Mouse (Mus musculus) heart, adult 11 months (tissue): ENCODE results near the gene Tbx18.

Experiments
- DNase-seq: peaks from one replicate; pipeline ENCODE4 v3.0.0; 2022

Gene Tbx18

GRCm38 (mm10) chr9:87730961-87731535 lies at the start of gene Tbx18:
TSS of gene Tbx18 (minus strand) at chr9:87731260.
- peak; percentile 99 for DNase-seq

- no peak for DNase-seq
Observed at GRCm38 (mm10) chr9:87773951-87774350, 42.9 kb upstream of the Tbx18 start.

GRCm38 (mm10) chr9:87755621-87756020 lies 24.6 kb upstream of the Tbx18 start:
- no peak for DNase-seq

DNA sequence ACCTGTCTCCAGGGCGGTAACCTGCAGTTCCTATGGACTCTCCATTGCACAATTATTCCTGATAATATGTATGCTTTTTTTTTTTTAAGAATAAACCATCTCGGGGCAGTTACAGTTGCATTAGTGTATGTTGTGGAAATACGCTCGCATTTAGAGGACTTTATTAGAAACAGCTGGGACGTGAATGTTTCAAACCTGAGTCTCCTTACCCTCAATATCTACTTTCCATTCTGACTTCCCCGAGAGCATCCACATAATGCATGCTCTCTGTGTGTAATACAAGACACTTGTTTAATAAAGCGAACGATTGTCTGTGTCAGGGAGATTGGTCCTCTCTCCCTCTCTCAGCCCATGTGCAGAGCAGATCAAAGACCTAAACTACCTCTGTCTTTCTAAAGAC lies 10.5 kb upstream of the Tbx18 start:
- DNase-seq, result peak; percentile 51

DNA sequence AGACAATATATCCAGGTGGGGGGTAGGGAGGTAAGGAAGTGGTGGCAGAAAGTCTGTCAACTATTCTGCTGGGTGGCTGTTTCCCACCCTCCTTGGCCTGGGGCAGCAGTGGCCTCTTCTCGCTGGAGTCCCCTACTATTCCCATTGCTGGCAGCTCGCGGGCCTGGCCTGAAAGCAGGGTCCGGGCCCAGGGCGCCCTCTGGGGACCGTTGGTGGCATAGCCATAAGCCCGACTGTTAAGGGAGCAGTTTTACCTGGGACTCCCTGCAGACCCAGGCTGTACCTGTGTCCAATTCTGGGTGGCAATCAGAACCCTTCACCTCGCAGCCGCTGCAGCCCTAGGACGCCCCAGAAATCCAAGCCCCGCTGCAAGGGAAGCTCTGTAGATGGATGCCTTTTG lies 9.6 kb upstream of the Tbx18 start:
- peak; percentile 95 for DNase-seq

- peak; percentile 86 for DNase-seq
Observed at GRCm38 (mm10) chr9:87740241-87740645, 9.2 kb upstream of the Tbx18 start.

GRCm38 (mm10) chr9:87739543-87740161 lies 8.6 kb upstream of the Tbx18 start:
- DNase-seq, result peak; percentile 92

DNA sequence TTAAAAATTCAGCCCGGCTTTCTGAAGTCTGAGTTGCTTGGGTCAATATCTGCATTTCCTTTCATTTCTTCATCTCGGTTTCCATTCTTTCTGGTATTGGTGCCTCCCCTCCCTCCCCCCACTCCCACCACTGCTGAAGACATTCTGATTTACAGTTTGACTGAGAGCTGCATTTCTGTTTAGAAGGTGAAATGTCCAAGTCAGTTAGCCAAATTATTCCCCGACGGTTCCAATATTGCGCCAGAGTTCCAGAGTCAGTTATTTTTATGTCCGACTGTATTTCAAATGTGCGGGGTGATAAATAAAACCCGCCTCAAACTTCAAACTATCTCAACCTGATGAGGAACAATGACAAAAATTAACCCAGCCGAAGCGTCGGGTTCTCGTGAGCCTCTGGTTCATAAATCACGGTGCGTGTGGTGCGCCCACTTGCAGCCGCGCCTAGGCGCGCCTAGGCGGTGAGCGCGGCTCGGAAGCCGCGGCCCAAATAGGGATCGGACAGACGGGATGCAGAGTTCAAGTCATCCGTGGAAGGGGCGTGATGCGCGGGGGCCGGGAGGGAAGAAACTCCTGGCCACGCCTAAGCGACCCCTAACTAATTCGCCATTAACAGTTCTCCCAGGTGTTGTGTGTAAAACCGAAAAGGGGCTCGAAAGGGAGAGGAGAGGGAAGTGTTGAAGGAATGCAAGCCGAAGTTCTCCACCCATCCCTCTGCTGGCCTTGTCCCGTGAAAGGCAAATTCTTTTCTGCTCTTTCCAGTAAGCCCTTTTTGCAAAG lies 7.9 kb upstream of the Tbx18 start:
- peak; percentile 89 for DNase-seq

DNA sequence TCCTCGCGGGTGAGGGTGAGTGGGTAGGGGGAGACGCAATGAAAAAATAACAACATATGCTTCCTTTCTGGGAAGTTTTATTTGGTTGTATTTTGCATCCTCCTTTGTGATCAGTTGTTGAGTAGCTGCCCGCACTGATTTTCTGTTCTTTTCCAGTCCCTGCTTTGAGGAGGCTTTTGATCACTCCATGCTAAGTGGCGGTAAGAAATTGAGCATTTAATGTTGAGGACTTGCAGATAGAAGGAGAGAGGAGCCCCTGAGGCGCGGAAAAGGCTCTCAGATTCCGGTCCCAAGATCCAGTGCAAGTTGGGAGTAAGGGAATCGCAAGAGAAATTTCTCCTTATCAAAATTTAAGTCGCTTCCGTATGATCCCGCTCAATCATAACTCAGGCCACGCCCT lies 7.1 kb upstream of the Tbx18 start:
- DNase-seq, result peak; percentile 78

DNA sequence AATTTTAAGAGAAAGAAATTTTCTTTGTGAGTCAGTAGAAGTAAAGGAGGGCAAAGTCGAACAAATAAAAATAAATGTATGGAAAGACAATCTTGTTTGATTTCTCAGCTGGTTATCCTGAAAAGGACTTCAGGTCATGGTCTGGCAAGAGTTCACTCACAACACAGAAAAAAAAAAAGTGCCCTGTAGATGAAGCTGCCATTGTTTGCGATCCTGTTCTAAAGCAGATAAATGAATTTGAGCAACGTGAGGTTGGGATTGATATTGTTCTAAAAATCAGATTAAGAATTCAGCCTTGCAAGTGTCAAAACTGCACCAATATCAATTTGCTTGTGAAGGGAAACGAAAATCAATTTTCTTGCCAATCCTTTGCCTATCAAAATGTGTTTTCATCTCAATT lies 6.2 kb upstream of the Tbx18 start:
- no peak for DNase-seq

- DNase-seq, result peak; percentile 78
Observed at GRCm38 (mm10) chr9:87735046-87735445, 4.0 kb upstream of the Tbx18 start.

DNA sequence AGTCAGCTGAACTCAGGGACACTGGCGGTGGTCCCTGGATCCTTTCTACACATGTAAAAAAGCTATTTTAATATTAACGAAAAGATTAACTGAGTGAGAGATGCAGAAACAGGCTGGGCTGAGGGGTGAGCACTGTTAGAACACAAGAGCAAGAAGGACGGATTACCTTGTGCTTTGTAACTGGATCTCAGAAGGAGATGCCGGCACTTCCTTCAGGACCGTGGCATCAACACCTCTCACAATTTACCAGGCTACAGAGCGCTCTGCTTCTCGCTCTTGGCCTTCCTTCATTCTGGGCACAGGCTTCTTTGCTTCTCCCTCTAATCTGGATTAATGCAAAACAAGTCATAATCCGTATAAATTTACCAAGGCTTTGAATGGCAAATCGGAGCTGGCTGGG lies 3.6 kb upstream of the Tbx18 start:
- no peak for DNase-seq

DNA sequence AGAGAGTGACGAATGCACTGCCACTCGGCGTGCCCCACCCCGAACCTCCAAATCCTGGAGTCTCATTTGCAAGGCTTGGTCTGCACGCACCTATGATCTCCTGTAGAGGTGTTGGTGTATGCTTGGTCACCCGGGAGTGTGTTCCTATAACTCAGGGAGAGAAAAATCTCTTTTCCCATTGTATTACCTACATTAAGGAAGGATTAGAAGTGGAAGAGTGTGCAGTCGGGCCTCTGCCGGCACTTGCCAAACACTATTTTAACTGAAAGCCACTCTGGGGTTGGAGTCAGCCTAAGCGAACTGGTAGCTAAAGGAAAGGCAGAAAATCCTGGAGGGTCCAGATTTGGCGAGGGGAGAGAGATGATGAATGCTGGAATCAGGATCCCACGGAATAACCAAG lies 2.7 kb upstream of the Tbx18 start:
- no peak for DNase-seq

GRCm38 (mm10) chr9:87733236-87733630 lies 2.2 kb upstream of the Tbx18 start:
- DNase-seq, result peak; percentile 93

- peak; percentile 92 for DNase-seq
Observed at GRCm38 (mm10) chr9:87732416-87733235, 1.6 kb upstream of the Tbx18 start.

DNA sequence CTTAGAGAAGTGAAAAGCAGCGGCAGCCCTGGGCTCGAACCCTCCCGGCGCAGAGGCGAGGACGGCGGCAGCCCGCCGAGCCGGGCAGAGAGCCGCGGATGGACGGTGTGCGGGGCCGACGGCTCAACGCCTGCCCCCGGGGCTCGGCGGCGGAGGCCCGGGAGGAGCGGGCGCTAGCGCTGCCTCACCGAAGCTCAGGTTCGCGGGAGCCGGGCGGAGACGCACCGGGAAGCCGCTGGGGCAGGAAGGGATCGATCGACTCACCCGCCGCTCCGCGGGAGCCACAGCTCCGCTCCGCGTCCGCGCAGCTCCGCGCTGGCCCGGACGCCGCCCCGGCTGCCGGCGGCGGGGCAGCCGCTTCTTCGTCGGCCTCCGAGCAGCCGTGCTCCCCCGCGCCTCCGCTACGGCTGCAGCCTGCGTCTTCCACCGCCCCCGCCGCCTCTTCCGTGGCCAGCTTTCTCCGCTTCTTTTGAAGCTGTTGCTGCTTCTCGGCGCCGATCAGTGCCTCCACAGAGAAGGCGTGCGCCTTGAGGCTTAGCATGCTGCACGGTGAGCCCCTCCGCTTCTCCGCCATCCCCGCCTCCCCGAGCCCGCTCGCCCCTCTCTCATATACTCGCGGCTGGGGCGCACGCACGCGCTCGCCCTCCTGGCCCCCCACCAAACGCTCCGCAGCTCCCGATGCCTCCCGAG lies 644 bp downstream of the Tbx18 start:
- DNase-seq, result no peak

GRCm38 (mm10) chr9:87729316-87730270 lies 1.5 kb downstream of the Tbx18 start:
- peak; percentile 92 for DNase-seq

- no peak for DNase-seq
Observed at GRCm38 (mm10) chr9:87728107-87728506, 3.0 kb downstream of the Tbx18 start.

DNA sequence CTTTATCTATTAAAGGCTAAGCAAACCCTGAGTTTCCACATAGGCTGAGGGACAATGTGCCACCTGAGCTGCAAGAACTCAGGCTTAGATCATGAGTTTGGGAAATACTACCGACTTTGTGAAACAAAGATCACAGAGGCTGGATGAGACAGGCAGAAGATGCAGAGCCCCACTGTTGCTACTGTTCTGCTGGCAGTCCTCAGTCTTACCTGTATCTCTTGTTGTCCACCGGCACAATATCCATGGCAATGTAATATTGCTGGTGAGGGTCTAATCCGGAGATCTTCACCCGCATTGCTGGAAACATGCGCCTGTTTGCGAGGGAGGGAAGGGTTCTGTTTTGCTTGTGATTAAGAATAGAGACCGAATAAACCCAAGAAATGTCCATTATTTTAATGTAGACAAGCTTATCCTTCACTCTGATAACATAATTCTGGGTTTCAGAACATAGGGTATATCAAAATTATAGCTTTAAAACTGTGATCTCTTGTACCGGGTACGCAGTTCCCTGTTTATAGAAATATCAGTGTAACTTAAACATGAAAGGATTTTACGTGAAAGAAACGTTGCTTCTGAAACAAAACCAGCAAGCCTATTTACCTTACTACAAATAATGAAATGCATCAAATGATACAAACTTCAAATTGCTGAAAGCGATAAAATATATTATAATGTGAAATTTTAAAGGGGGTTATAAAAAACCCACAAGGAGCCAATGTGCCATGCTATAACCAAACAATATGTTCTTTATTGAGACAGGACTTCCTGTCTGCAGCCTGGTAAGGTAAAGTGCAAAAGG lies 3.7 kb downstream of the Tbx18 start:
- peak; percentile 73 for DNase-seq

- DNase-seq, result peak; percentile 64
Observed at GRCm38 (mm10) chr9:87721793-87722192, 9.3 kb downstream of the Tbx18 start.

DNA sequence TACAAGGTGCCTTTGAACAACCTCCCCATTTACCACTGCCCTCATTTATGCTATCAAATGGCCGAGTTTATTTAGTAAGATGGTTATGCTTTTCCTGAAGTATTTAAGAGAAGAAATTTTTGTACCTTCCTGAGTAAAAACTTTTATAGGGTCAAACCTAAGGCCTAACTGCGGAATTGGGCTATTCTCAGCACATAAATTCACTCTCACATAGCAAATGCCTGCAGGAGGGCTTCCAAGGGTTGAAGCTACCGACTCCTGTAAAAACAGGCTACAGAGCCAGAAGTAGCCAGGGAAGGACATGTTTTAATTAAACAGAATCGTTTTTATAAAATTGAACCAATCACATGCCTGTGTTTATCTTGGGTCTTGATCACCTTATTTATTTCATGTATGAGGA lies 20.7 kb downstream of the Tbx18 start:
- no peak for DNase-seq
